Mouse (Mus musculus) neural tube, embryonic 15.5 days (tissue): ENCODE measurements around the gene Dynlt1b. TPM values are rescaled to one million over a fixed set of nuclear protein-coding genes. Genes with fewer than 3 reads are reported as not detected.
"Not testable (repeated sequence)": the region's sequence is repeated elsewhere in the genome, so short reads cannot be mapped to it uniquely, and the experiment has no call there.

Source experiments
- ATAC-seq: fragments of 200-750 bp; cut with Nextera tagmentation; 2 replicates; pipeline ENCODE4 v1.8.0; 2017; ENCODE audit warnings: mild to moderate bottlenecking, moderate TSS enrichment, moderate library complexity; ENCODE audit not compliant: low FRiP score
- H3K27ac ChIP-seq: fragments of 300-500 bp; sonication (generic); replicated peaks from 2 replicates; pipeline ENCODE4 v1.5.1; 2015; ENCODE audit warnings: mild to moderate bottlenecking, inconsistent platforms
- H3K27me3 ChIP-seq: fragments of 300-500 bp; sonication (generic); replicated peaks from 2 replicates; pipeline ENCODE4 v1.6.1; 2015; ENCODE audit warnings: inconsistent platforms
- H3K36me3 ChIP-seq: fragments of 300-500 bp; sonication (generic); 2 replicates; pipeline ENCODE4 v1.6.1; 2015; ENCODE audit warnings: inconsistent platforms
- H3K4me1 ChIP-seq: fragments of 300-500 bp; sonication (generic); 2 replicates; pipeline ENCODE4 v1.6.1; 2015; ENCODE audit warnings: inconsistent platforms
- H3K4me2 ChIP-seq: fragments of 300-500 bp; sonication (generic); 2 replicates; pipeline ENCODE4 v1.6.1; 2015; ENCODE audit warnings: inconsistent platforms, mild to moderate bottlenecking, moderate library complexity
- H3K4me3 ChIP-seq: fragments of 300-500 bp; sonication (generic); replicated peaks from 2 replicates; pipeline ENCODE4 v1.5.1; 2015; ENCODE audit warnings: mild to moderate bottlenecking, inconsistent platforms
- H3K9ac ChIP-seq: fragments of 300-500 bp; sonication (generic); replicated peaks from 2 replicates; pipeline ENCODE4 v1.6.1; 2015; ENCODE audit warnings: mild to moderate bottlenecking, inconsistent platforms
- H3K9me3 ChIP-seq: fragments of 300-500 bp; sonication (generic); replicated peaks from 2 replicates; pipeline ENCODE4 v1.6.1; 2016; ENCODE audit warnings: inconsistent platforms
- WGBS: fragments of 180-500 bp; shearing (Covaris S2); methylation state at CpG from one replicate; pipeline ENCODE4 v1.1.7; 2015; ENCODE audit warnings: mixed read lengths; 5-methylcytosine and 5-hydroxymethylcytosine counted together
- polyA plus RNA-seq: library from polyadenylated mRNA; unstranded; fragments of >200 nt; fragmentation: Nextera tagmentation; extraction: Ambion mirVana; gene quantifications from 2 replicates; pipeline ENCODE4 v1.2.1, GENCODE M21; 2015

The Dynlt1b gene
- polyA plus RNA-seq, 1 experiment from 2014 or later = 1,207 TPM

- H3K36me3 ChIP-seq, H3K9ac ChIP-seq, ATAC-seq, H3K9me3 ChIP-seq, H3K4me2 ChIP-seq, H3K4me3 ChIP-seq, H3K27me3 ChIP-seq, H3K27ac ChIP-seq, H3K4me1 ChIP-seq: not testable (repeated sequence)
- 69% methylated on average over 3 of the region's 3 CpGs for WGBS
Observed at GRCm38 (mm10) chr17:6425325-6425724, 4.6 kb upstream of the Dynlt1b start.

GRCm38 (mm10) chr17:6426869-6427268 is 3.0 kb upstream of the Dynlt1b start:
- not testable (repeated sequence) for H3K27ac ChIP-seq, H3K4me2 ChIP-seq, H3K9me3 ChIP-seq, H3K27me3 ChIP-seq, ATAC-seq, H3K9ac ChIP-seq, H3K36me3 ChIP-seq, H3K4me3 ChIP-seq
- 90% methylated on average over 6 of the region's 8 CpGs for WGBS
- peaks cover 10% of the 10 kb centered on the region for H3K4me1 ChIP-seq

GRCm38 (mm10) chr17:6428926-6429325 is 986 bp upstream of the Dynlt1b start:
- not testable (repeated sequence) for H3K4me3 ChIP-seq, H3K9me3 ChIP-seq, H3K9ac ChIP-seq, H3K4me2 ChIP-seq, H3K27ac ChIP-seq, H3K27me3 ChIP-seq, H3K36me3 ChIP-seq, ATAC-seq
- peaks cover 22% of the 10 kb centered on the region for H3K4me1 ChIP-seq
- WGBS = 84% methylated on average over 2 of the region's 2 CpGs

GRCm38 (mm10) chr17:6430410-6431001 is 594 bp downstream of the Dynlt1b start:
- Histone ChIP-seq H3K4me3 (peak overlapping the region; percentile 41), H3K4me1 (peaks cover 23% of the 10 kb centered on the region), H3K27ac (peak overlapping the region; percentile 65), H3K9ac (peak overlapping the region; percentile 40), H3K4me2 (peak overlapping the region; percentile 58)
- WGBS = 2% methylated on average over 9 of the region's 9 CpGs
- not testable (repeated sequence) for H3K9me3 ChIP-seq, H3K36me3 ChIP-seq, H3K27me3 ChIP-seq
- ATAC-seq = peak; percentile 63

GRCm38 (mm10) chr17:6432456-6432855 is 2.5 kb downstream of the Dynlt1b start:
- ATAC-seq, H3K27ac ChIP-seq, H3K9me3 ChIP-seq, H3K4me3 ChIP-seq, H3K9ac ChIP-seq, H3K4me2 ChIP-seq, H3K27me3 ChIP-seq: not testable (repeated sequence)
- Histone ChIP-seq H3K4me1 (peaks cover 23% of the 10 kb centered on the region), H3K36me3 (peaks cover 11% of the 10 kb centered on the region; the same call in 1 of the 2 replicates)
- 97% methylated on average over 3 of the region's 4 CpGs for WGBS

- not testable (repeated sequence) for H3K27ac ChIP-seq, ATAC-seq, H3K4me3 ChIP-seq, H3K4me2 ChIP-seq, H3K9me3 ChIP-seq, H3K9ac ChIP-seq, H3K27me3 ChIP-seq
- H3K36me3 ChIP-seq = peaks cover 15% of the 10 kb centered on the region
- 63% methylated on average over 3 of the region's 3 CpGs for WGBS
- peaks cover 23% of the 10 kb centered on the region for H3K4me1 ChIP-seq
Observed at GRCm38 (mm10) chr17:6433691-6434090, 3.8 kb downstream of the Dynlt1b start.

GRCm38 (mm10) chr17:6438080-6438479 is 8.2 kb downstream of the Dynlt1b start:
- H3K36me3 ChIP-seq = peaks cover 29% of the 10 kb centered on the region
- H3K9ac ChIP-seq, H3K9me3 ChIP-seq, H3K27me3 ChIP-seq, H3K4me1 ChIP-seq, H3K4me2 ChIP-seq, H3K4me3 ChIP-seq, ATAC-seq, H3K27ac ChIP-seq: not testable (repeated sequence)
- 82% methylated on average over 6 of the region's 6 CpGs for WGBS

GRCm38 (mm10) chr17:6439913-6440312 is 10.0 kb downstream of the Dynlt1b start:
- not testable (repeated sequence) for ATAC-seq

GRCm38 (mm10) chr17:6440493-6441077 is 10.7 kb downstream of the Dynlt1b start:
- not testable (repeated sequence) for H3K4me3 ChIP-seq, H3K27ac ChIP-seq, H3K9me3 ChIP-seq, ATAC-seq, H3K4me2 ChIP-seq, H3K9ac ChIP-seq, H3K4me1 ChIP-seq, H3K27me3 ChIP-seq
- WGBS = 83% methylated on average over 13 of the region's 13 CpGs
- peaks cover 26% of the 10 kb centered on the region for H3K36me3 ChIP-seq

More at GRCm38 (mm10) chr17:6439913-6440312, 10.0 kb downstream of the Dynlt1b start:
- not testable (repeated sequence) for H3K4me2 ChIP-seq, H3K4me1 ChIP-seq, H3K27ac ChIP-seq, H3K9me3 ChIP-seq, H3K4me3 ChIP-seq, H3K9ac ChIP-seq, H3K27me3 ChIP-seq
- peaks cover 26% of the 10 kb centered on the region for H3K36me3 ChIP-seq
- 94% methylated on average over 11 of the region's 13 CpGs for WGBS

GRCm38 (mm10) chr17:6441254-6441653 is 11.3 kb downstream of the Dynlt1b start:
- not testable (repeated sequence) for ATAC-seq
- WGBS = 71% methylated on average over 5 of the region's 5 CpGs

GRCm38 (mm10) chr17:6442513-6442912 is 12.6 kb downstream of the Dynlt1b start:
- not testable (repeated sequence) for H3K4me3 ChIP-seq, H3K9me3 ChIP-seq, ATAC-seq, H3K4me1 ChIP-seq, H3K9ac ChIP-seq, H3K27ac ChIP-seq, H3K27me3 ChIP-seq, H3K4me2 ChIP-seq
- peaks cover 25% of the 10 kb centered on the region for H3K36me3 ChIP-seq
- 78% methylated on average over 6 of the region's 7 CpGs for WGBS

More at GRCm38 (mm10) chr17:6441254-6441653, 11.3 kb downstream of the Dynlt1b start:
- not testable (repeated sequence) for H3K9me3 ChIP-seq, H3K9ac ChIP-seq, H3K27ac ChIP-seq, H3K27me3 ChIP-seq, H3K4me2 ChIP-seq, H3K4me1 ChIP-seq, H3K4me3 ChIP-seq
- H3K36me3 ChIP-seq = peaks cover 26% of the 10 kb centered on the region

- not testable (repeated sequence) for H3K4me2 ChIP-seq, H3K27me3 ChIP-seq, H3K4me1 ChIP-seq, H3K9me3 ChIP-seq, H3K9ac ChIP-seq, ATAC-seq, H3K4me3 ChIP-seq, H3K27ac ChIP-seq
- H3K36me3 ChIP-seq = peaks cover 14% of the 10 kb centered on the region
- WGBS = 59% methylated on average over 12 of the region's 16 CpGs
Observed at GRCm38 (mm10) chr17:6445794-6446587, 16.1 kb downstream of the Dynlt1b start.
